Comparison of ENCODE assay signal across 9 mouse cellular contexts in genomic region chr19:41734685-41735084, GRCm38 (mm10). TPM values are rescaled to one million over a fixed set of nuclear protein-coding genes. Genes with fewer than 3 reads are reported as not detected.
DNase-seq lines count a peak whose midpoint lies in the region; ATAC-seq and TF ChIP-seq lines count a peak whose summit lies in the region.
"Had no signal": no experiment of that assay in that cellular context is flagged by ENCODE, and none has a peak within 500 bp of the region (broad histone marks: within the 10 kb centered on the region; RNA-seq: fewer than 3 reads in every experiment).

No protein-coding gene starts in this region.

- no peak overlapping the region for H3K4me3 ChIP-seq in hindbrain, embryonic 12.5 days
- H3K4me3 ChIP-seq in midbrain, embryonic 13.5 days (replicated peaks) = no peak overlapping the region
- no peak overlapping the region for H3K4me3 ChIP-seq in heart, adult 2 months
- H3K4me3 ChIP-seq: embryonic facial prominence, embryonic 13.5 days had no signal

- H3K27ac ChIP-seq in hindbrain, embryonic 12.5 days = peak overlapping the region; percentile 40
- H3K27ac ChIP-seq in midbrain, embryonic 13.5 days = peak overlapping the region; percentile 40; the same call in 1 of the 2 replicates
- no peak overlapping the region for H3K27ac ChIP-seq in heart, adult 2 months
- H3K27ac ChIP-seq: embryonic facial prominence, embryonic 13.5 days had no signal

- H3K9me3 ChIP-seq in hindbrain, embryonic 12.5 days (replicated peaks) = peaks cover 8% of the 10 kb centered on the region; the same call in 1 of the 2 replicates
- H3K9me3 ChIP-seq in midbrain, embryonic 13.5 days = peaks cover 9% of the 10 kb centered on the region; the same call in 1 of the 2 replicates

- ATAC-seq in hindbrain, embryonic 12.5 days (ENCODE audit: low FRiP score) = peak; percentile 55
- peak; percentile 49 for ATAC-seq in midbrain, embryonic 13.5 days

- TF ChIP-seq EP300 in heart, adult 2 months (IDR thresholded peaks at IDR 0.05; ENCODE audit: insufficient read depth, low read depth, low read length) = no peak

- H3K9ac ChIP-seq in hindbrain, embryonic 12.5 days = no peak overlapping the region
- H3K9ac ChIP-seq in midbrain, embryonic 13.5 days (replicated peaks) = no peak overlapping the region
- H3K9ac ChIP-seq in heart, adult 2 months (ENCODE audit: low read depth, low read length) = no peak overlapping the region
- H3K9ac ChIP-seq: embryonic facial prominence, embryonic 13.5 days had no signal

- peaks cover 54% of the 10 kb centered on the region for H3K27me3 ChIP-seq in hindbrain, embryonic 12.5 days
- peaks cover 14% of the 10 kb centered on the region; the same call in 1 of the 2 replicates for H3K27me3 ChIP-seq in midbrain, embryonic 13.5 days
- H3K27me3 ChIP-seq in heart, adult 2 months (ENCODE audit: control insufficient read depth, insufficient read depth, low read length) = 0 out of 2 replicates have a peak, but pooled peaks cover 3% of the 10 kb centered on the region

- 0 out of 2 replicates have a peak, but pooled peaks cover 3% of the 10 kb centered on the region for H3K36me3 ChIP-seq in hindbrain, embryonic 12.5 days
- H3K36me3 ChIP-seq in midbrain, embryonic 13.5 days = peaks cover 4% of the 10 kb centered on the region; the same call in 1 of the 2 replicates
- no peaks in the 10 kb centered on the region for H3K36me3 ChIP-seq in heart, adult 2 months (ENCODE audit: control insufficient read depth, insufficient read depth, low read length)
- H3K36me3 ChIP-seq: embryonic facial prominence, embryonic 13.5 days had no signal

- H3K4me2 ChIP-seq in hindbrain, embryonic 12.5 days (replicated peaks) = peak overlapping the region; percentile 15; the same call in 1 of the 2 replicates
- H3K4me2 ChIP-seq in midbrain, embryonic 13.5 days (replicated peaks) = 0 out of 2 replicates have a peak overlapping the region, but pooled peaks have one; percentile 5
- H3K4me2 ChIP-seq: embryonic facial prominence, embryonic 13.5 days had no signal

- no peak for TF ChIP-seq CTCF in brain, embryonic 14.5 days (IDR thresholded peaks at IDR 0.05; ENCODE audit: borderline replicate concordance, extremely low read depth, insufficient read depth, insufficient read length)
- TF ChIP-seq CTCF in heart, adult 2 months (IDR thresholded peaks at IDR 0.05) = no peak

- intact Hi-C loops in heart, adult 2 months (cut with DNase I) = no loop called here

- DNase-seq in embryo, embryonic 10 days (ENCODE audit: low spot score) = peak; percentile 58
- no peak for DNase-seq in embryo, embryonic 9.5 days (ENCODE audit: extremely low spot score)
- DNase-seq in brain, embryonic 14.5 days (ENCODE audit: low read depth) = peak; percentile 92
- DNase-seq in heart, adult 2 months = no peak
- DNase-seq in T-cell, adult 2 months (ENCODE audit: low spot score) = no peak
- DNase-seq in spleen, postnatal 36 days (ENCODE audit: low spot score in 2 of 2) = no peak

- 8% methylated on average over 10 of the region's 10 CpGs for WGBS in hindbrain, embryonic 12.5 days
- WGBS in midbrain, embryonic 13.5 days = 11% methylated on average over 10 of the region's 10 CpGs
- 37% methylated on average over 10 of the region's 10 CpGs for WGBS in heart, adult 2 months

- H3K4me1 ChIP-seq in hindbrain, embryonic 12.5 days = peaks cover 42% of the 10 kb centered on the region
- H3K4me1 ChIP-seq in midbrain, embryonic 13.5 days (replicated peaks) = peaks cover 44% of the 10 kb centered on the region
- H3K4me1 ChIP-seq in heart, adult 2 months (ENCODE audit: control insufficient read depth, insufficient read depth, low read length) = no peaks in the 10 kb centered on the region

- TF ChIP-seq POLR2A in brain, embryonic 14.5 days (IDR thresholded peaks at IDR 0.05; ENCODE audit: borderline replicate concordance, extremely low read depth, insufficient read depth, insufficient read length, poor library complexity, severe bottlenecking) = no peak
- no peak for TF ChIP-seq POLR2A in heart, adult 2 months (IDR thresholded peaks at IDR 0.05; ENCODE audit: insufficient read depth, low read depth, low read length)

- no peaks in the 10 kb centered on the region for H3K79me2 ChIP-seq in heart, adult 2 months (replicated peaks; ENCODE audit: control insufficient read depth, insufficient read depth, low read length)

RNA-seq across cellular contexts. Expression of gene Slit1, which starts 8.8 kb away (rescaled TPM):
- 31.8 and 51.5 TPM in 2 replicates for polyA plus RNA-seq in brain, embryonic 14.5 days (2012; rRNA removed)
- 28.9 and 31.9 TPM in 2 replicates for polyA plus RNA-seq in hindbrain, embryonic 12.5 days (2016; fragmentation: Nextera tagmentation; extraction: Ambion mirVana)
- polyA plus RNA-seq in midbrain, embryonic 13.5 days (2015; fragmentation: Nextera tagmentation; extraction: Ambion mirVana) = 13.2 and 23.8 TPM in 2 replicates
- total RNA-seq in heart, adult 2 months (2021) = under 1 TPM; 0.05 to 0.07 TPM
- 0.03 and 0.06 TPM in 2 replicates for polyA plus RNA-seq in heart, adult 2 months (2012; rRNA removed)

Comparison
In these comparisons a context has a peak if more than half of its experiments do, and no peak if none do; other contexts are left out.
1. DNase-seq: peak in embryo, embryonic 10 days (single experiment) and brain, embryonic 14.5 days (single experiment); none in embryo, embryonic 9.5 days (single experiment), heart, adult 2 months (0 of 2), T-cell, adult 2 months (single experiment) and spleen, postnatal 36 days (0 of 2).
2. RNA of gene Slit1, which starts 8.8 kb away (polyA plus RNA-seq): 31.8 to 51.5 TPM in brain, embryonic 14.5 days, 28.9 to 31.9 TPM in hindbrain, embryonic 12.5 days and 13.2 to 23.8 TPM in midbrain, embryonic 13.5 days; 0.03 to 0.06 TPM in heart, adult 2 months; every median in the first group is over 10 times any median in the second.